Mouse (Mus musculus) bone marrow, adult 2 months (tissue): ENCODE measurements around the gene Aagab.

Experiments
- CTCF ChIP-seq: fragments of 200-500 bp; IDR thresholded peaks from 2 replicates; pipeline ENCODE4 v1.5.1; 2011; ENCODE audit warnings: low read length, control low read depth; ENCODE audit not compliant: control insufficient read depth, insufficient read depth
- POLR2A ChIP-seq: fragments of 200-500 bp; IDR thresholded peaks from 2 replicates; pipeline ENCODE4 v1.6.1; 2011; ENCODE audit warnings: low read depth, mild to moderate bottlenecking, control low read depth, low read length, borderline replicate concordance; ENCODE audit not compliant: control insufficient read depth

GRCm38 (mm10) chr9:63660691-63661090, 58.2 kb downstream of the Aagab start:
- TF ChIP-seq POLR2A (no peak), CTCF (no peak)
